In the genomic region with DNA sequence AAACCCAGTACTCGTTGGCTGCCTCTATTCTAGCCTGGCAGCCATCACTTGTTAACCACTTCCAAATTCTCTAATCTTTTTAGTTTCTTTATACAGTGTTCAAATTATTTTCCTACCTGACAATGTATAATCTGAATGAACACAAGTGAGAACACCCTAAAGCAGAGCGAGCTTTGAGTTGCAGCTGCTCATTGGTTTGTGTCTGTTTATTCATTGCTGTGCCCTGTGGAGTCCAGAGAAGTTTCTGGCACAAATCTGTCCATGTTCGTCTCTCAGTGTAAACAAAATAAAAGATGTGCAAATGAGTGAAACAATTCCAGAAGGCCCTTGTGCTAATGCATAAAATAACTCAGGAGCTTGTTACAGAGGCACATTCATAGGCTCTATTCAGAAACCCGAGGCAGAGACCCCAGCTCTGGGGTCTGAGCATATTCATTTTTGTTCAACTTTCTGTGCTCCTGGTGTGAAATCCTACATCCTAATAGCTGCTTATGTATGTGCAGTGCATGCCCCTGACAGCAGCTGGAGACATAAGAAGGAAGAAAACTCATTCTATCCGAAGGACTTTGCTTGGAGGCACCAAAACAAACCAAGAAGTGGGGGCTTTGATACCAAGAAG, we compare ENCODE assay signal across 25 mouse cellular contexts.
A peak's percentile ranks its signal among the peaks of the same experiment; 100 is the strongest.
DNase-seq lines count a peak whose midpoint lies in the region; ATAC-seq and TF ChIP-seq lines count a peak whose summit lies in the region.
"Had no signal": no experiment of that assay in that cellular context is flagged by ENCODE, and none has a peak within 500 bp of the region (broad histone marks: within the 10 kb centered on the region; RNA-seq: fewer than 3 reads in every experiment).

No protein-coding gene starts in this region.

- DNase-seq in forebrain, embryonic 10.5 days (ENCODE audit: extremely low spot score, low spot score): no peak
- DNase-seq in forebrain, embryonic 11.5 days (ENCODE audit: low spot score): no peak
- peak; percentile 15 for DNase-seq in heart, adult 11 months
- no peak for DNase-seq in heart, postnatal 36 days
- DNase-seq in brain, embryonic 14.5 days (ENCODE audit: low read depth): peak; percentile 77
- DNase-seq: adrenal gland, adult 8-10 months; adrenal gland, postnatal 14 days; adrenal gland, postnatal 36 days; B cell, adult 2 months; cerebellum, adult 11 months; cerebellum, adult 18-20 months; cerebellum, adult 8-10 months; cerebellum, adult 9-11 months; cerebellum, postnatal 14 days; cerebellum, postnatal 36 days; embryo, embryonic 11 days had no signal

- H3K4me2 ChIP-seq in forebrain, embryonic 13.5 days: no peak overlapping the region
- no peak overlapping the region for H3K4me2 ChIP-seq in forebrain, embryonic 15.5 days (replicated peaks)
- no peak overlapping the region for H3K4me2 ChIP-seq in forebrain, embryonic 11.5 days (ENCODE audit: low read depth, low read length, severe bottlenecking)
- H3K4me2 ChIP-seq: embryonic facial prominence, embryonic 13.5 days; embryonic facial prominence, embryonic 15.5 days had no signal

- no peak overlapping the region for H3K27ac ChIP-seq in forebrain, embryonic 13.5 days
- H3K27ac ChIP-seq in forebrain, embryonic 10.5 days: no peak overlapping the region
- H3K27ac ChIP-seq in forebrain, embryonic 15.5 days (replicated peaks): no peak overlapping the region
- H3K27ac ChIP-seq in forebrain, embryonic 11.5 days (ENCODE audit: low read depth, low read length): no peak overlapping the region
- H3K27ac ChIP-seq: embryonic facial prominence, embryonic 13.5 days; embryonic facial prominence, embryonic 15.5 days had no signal

- H3K4me1 ChIP-seq in forebrain, embryonic 13.5 days: no peaks in the 10 kb centered on the region
- no peaks in the 10 kb centered on the region for H3K4me1 ChIP-seq in forebrain, embryonic 10.5 days
- 0 out of 2 replicates have a peak, but pooled peaks cover 11% of the 10 kb centered on the region for H3K4me1 ChIP-seq in forebrain, embryonic 15.5 days
- no peaks in the 10 kb centered on the region for H3K4me1 ChIP-seq in forebrain, embryonic 11.5 days (replicated peaks; ENCODE audit: control insufficient read depth, insufficient read depth, low read length)
- H3K4me1 ChIP-seq: embryonic facial prominence, embryonic 13.5 days; embryonic facial prominence, embryonic 15.5 days had no signal

- peak; percentile 61; the same call in 1 of the 2 replicates for ATAC-seq in forebrain, embryonic 13.5 days
- ATAC-seq in forebrain, embryonic 15.5 days (replicated peaks): peak; percentile 73
- no peak for ATAC-seq in forebrain, embryonic 11.5 days (replicated peaks; ENCODE audit: low FRiP score)
- ATAC-seq: activated CD4-positive, CD25-positive, alpha-beta regulatory T cell, adult 4 months; CD4-positive, CD25-positive, alpha-beta regulatory T cell, adult 4 months; Patski had no signal

- H3K9me3 ChIP-seq in forebrain, embryonic 13.5 days (replicated peaks): no peaks in the 10 kb centered on the region
- no peaks in the 10 kb centered on the region for H3K9me3 ChIP-seq in forebrain, embryonic 10.5 days
- H3K9me3 ChIP-seq in forebrain, embryonic 15.5 days: no peaks in the 10 kb centered on the region
- no peaks in the 10 kb centered on the region for H3K9me3 ChIP-seq in forebrain, embryonic 11.5 days (ENCODE audit: control insufficient read depth, low read length)
- H3K9me3 ChIP-seq: embryonic facial prominence, embryonic 13.5 days; embryonic facial prominence, embryonic 15.5 days had no signal

- no peak overlapping the region for H3K4me3 ChIP-seq in forebrain, embryonic 13.5 days
- H3K4me3 ChIP-seq in forebrain, embryonic 10.5 days: no peak overlapping the region
- no peak overlapping the region for H3K4me3 ChIP-seq in forebrain, embryonic 15.5 days
- no peak overlapping the region for H3K4me3 ChIP-seq in forebrain, embryonic 11.5 days (ENCODE audit: low read depth, low read length)
- H3K4me3 ChIP-seq: embryonic facial prominence, embryonic 13.5 days; embryonic facial prominence, embryonic 15.5 days; erythroblast, embryonic 14.5 days had no signal

- intact Hi-C loops in heart, postnatal 36 days (cut with DNase I): no loop called here

- no peak for TF ChIP-seq CTCF in brain, embryonic 14.5 days (IDR thresholded peaks at IDR 0.05; ENCODE audit: borderline replicate concordance, extremely low read depth, insufficient read depth, insufficient read length)

- WGBS in forebrain, embryonic 13.5 days: 32% methylated on average over 5 of the region's 5 CpGs
- 80% methylated on average over 5 of the region's 5 CpGs for WGBS in forebrain, embryonic 10.5 days
- 20% methylated on average over 5 of the region's 5 CpGs for WGBS in forebrain, embryonic 15.5 days
- WGBS in forebrain, embryonic 11.5 days: 56% methylated on average over 5 of the region's 5 CpGs

- TF ChIP-seq POLR2A in brain, embryonic 14.5 days (IDR thresholded peaks at IDR 0.05; ENCODE audit: borderline replicate concordance, extremely low read depth, insufficient read depth, insufficient read length, poor library complexity, severe bottlenecking): no peak

- H3K27me3 ChIP-seq in forebrain, embryonic 13.5 days: no peaks in the 10 kb centered on the region
- no peaks in the 10 kb centered on the region for H3K27me3 ChIP-seq in forebrain, embryonic 10.5 days (ENCODE audit: poor library complexity, severe bottlenecking)
- H3K27me3 ChIP-seq in forebrain, embryonic 15.5 days: no peaks in the 10 kb centered on the region
- H3K27me3 ChIP-seq in forebrain, embryonic 11.5 days (ENCODE audit: control insufficient read depth, insufficient read depth, low read length): no peaks in the 10 kb centered on the region
- H3K27me3 ChIP-seq: embryonic facial prominence, embryonic 13.5 days; embryonic facial prominence, embryonic 15.5 days; Patski had no signal

- no peaks in the 10 kb centered on the region for H3K36me3 ChIP-seq in forebrain, embryonic 13.5 days (ENCODE audit: poor library complexity, severe bottlenecking)
- no peaks in the 10 kb centered on the region for H3K36me3 ChIP-seq in forebrain, embryonic 10.5 days (replicated peaks)
- no peaks in the 10 kb centered on the region for H3K36me3 ChIP-seq in forebrain, embryonic 15.5 days
- no peaks in the 10 kb centered on the region for H3K36me3 ChIP-seq in forebrain, embryonic 11.5 days (ENCODE audit: control insufficient read depth, insufficient read depth, low read length)
- H3K36me3 ChIP-seq: embryonic facial prominence, embryonic 13.5 days; embryonic facial prominence, embryonic 15.5 days; G1E had no signal

- no peak overlapping the region for H3K9ac ChIP-seq in forebrain, embryonic 13.5 days
- no peak overlapping the region for H3K9ac ChIP-seq in forebrain, embryonic 15.5 days (replicated peaks)
- no peak overlapping the region for H3K9ac ChIP-seq in forebrain, embryonic 11.5 days (ENCODE audit: low read length)
- H3K9ac ChIP-seq: embryonic facial prominence, embryonic 13.5 days; embryonic facial prominence, embryonic 15.5 days had no signal

Comparison
In these comparisons a context has a peak if more than half of its experiments do, and no peak if none do; other contexts are left out.
1. DNase-seq: peak in heart, adult 11 months (single experiment) and brain, embryonic 14.5 days (single experiment); none in forebrain, embryonic 10.5 days (single experiment), forebrain, embryonic 11.5 days (single experiment) and heart, postnatal 36 days (0 of 2).